Comparison of ENCODE assay signal across 10 mouse cellular contexts in genomic region chr12:79598901-79599300, GRCm38 (mm10).
DNase-seq lines count a peak whose midpoint lies in the region; ATAC-seq and TF ChIP-seq lines count a peak whose summit lies in the region.
"Had no signal": no experiment of that assay in that cellular context is flagged by ENCODE, and none has a peak within 500 bp of the region (broad histone marks: within the 10 kb centered on the region; RNA-seq: fewer than 3 reads in every experiment).

No protein-coding gene starts in this region.

- no peaks in the 10 kb centered on the region for H3K79me2 ChIP-seq in heart, adult 2 months (replicated peaks; ENCODE audit: control insufficient read depth, insufficient read depth, low read length)

- 39% methylated on average over 2 of the region's 2 CpGs for WGBS in heart, adult 2 months
- 51% methylated on average over 2 of the region's 2 CpGs for WGBS in heart, postnatal 0 days
- WGBS in limb, embryonic 13.5 days = 18% methylated on average over 2 of the region's 2 CpGs

- DNase-seq in heart, adult 2 months = no peak
- no peak for DNase-seq in heart, postnatal 14 days
- DNase-seq in adipocyte (ENCODE audit: low spot score) = peak; percentile 94
- DNase-seq in heart, postnatal 0 days (ENCODE audit: low spot score) = no peak
- DNase-seq in frontal cortex, postnatal 10 days (ENCODE audit: low spot score in 2 of 2) = no peak
- DNase-seq in cerebellum, adult 11 months = no peak
- DNase-seq: gastrocnemius, postnatal 10 days had no signal

- peak overlapping the region; percentile 74 for H3K27ac ChIP-seq in heart, adult 2 months
- peak overlapping the region; percentile 82 for H3K27ac ChIP-seq in heart, postnatal 0 days (ENCODE audit: low read depth)
- H3K27ac ChIP-seq in limb, embryonic 13.5 days = peak overlapping the region; percentile 73
- H3K27ac ChIP-seq: midbrain, embryonic 12.5 days had no signal

- TF ChIP-seq CTCF in heart, adult 2 months (IDR thresholded peaks at IDR 0.05) = no peak
- TF ChIP-seq CTCF in heart, postnatal 0 days (IDR thresholded peaks at IDR 0.05; ENCODE audit: low read depth) = no peak

- ATAC-seq in heart, postnatal 0 days (ENCODE audit: insufficient read depth, low read depth) = no peak
- ATAC-seq in limb, embryonic 13.5 days (ENCODE audit: low FRiP score, low read depth) = no peak
- ATAC-seq in megakaryocyte progenitor cell, adult 5-6 weeks (replicated peaks; ENCODE audit: poor library complexity) = no peak

- peaks cover 11% of the 10 kb centered on the region for H3K36me3 ChIP-seq in heart, adult 2 months (ENCODE audit: control insufficient read depth, insufficient read depth, low read length)
- no peaks in the 10 kb centered on the region for H3K36me3 ChIP-seq in heart, postnatal 0 days (replicated peaks; ENCODE audit: control insufficient read depth, insufficient read depth, low read length)
- no peaks in the 10 kb centered on the region for H3K36me3 ChIP-seq in limb, embryonic 13.5 days
- H3K36me3 ChIP-seq: midbrain, embryonic 12.5 days had no signal

- no peak for TF ChIP-seq POLR2A in heart, adult 2 months (IDR thresholded peaks at IDR 0.05; ENCODE audit: insufficient read depth, low read depth, low read length)

- no peak for TF ChIP-seq EP300 in heart, adult 2 months (IDR thresholded peaks at IDR 0.05; ENCODE audit: insufficient read depth, low read depth, low read length)
- TF ChIP-seq EP300 in heart, postnatal 0 days (IDR thresholded peaks at IDR 0.05; ENCODE audit: low read depth) = no peak

- no peak overlapping the region for H3K4me3 ChIP-seq in heart, adult 2 months
- no peak overlapping the region for H3K4me3 ChIP-seq in heart, postnatal 0 days (ENCODE audit: low read depth, low read length)
- no peak overlapping the region for H3K4me3 ChIP-seq in limb, embryonic 13.5 days
- H3K4me3 ChIP-seq: midbrain, embryonic 12.5 days had no signal

- H3K9me3 ChIP-seq in heart, postnatal 0 days (replicated peaks; ENCODE audit: control insufficient read depth, low read length) = no peaks in the 10 kb centered on the region
- H3K9me3 ChIP-seq in limb, embryonic 13.5 days = no peaks in the 10 kb centered on the region
- H3K9me3 ChIP-seq: midbrain, embryonic 12.5 days had no signal

- H3K4me2 ChIP-seq in heart, postnatal 0 days (ENCODE audit: low read depth, low read length) = no peak overlapping the region
- H3K4me2 ChIP-seq in limb, embryonic 13.5 days (replicated peaks) = no peak overlapping the region
- H3K4me2 ChIP-seq: midbrain, embryonic 12.5 days had no signal

- intact Hi-C loops in heart, adult 2 months (cut with DNase I) = loop anchor here (5.0 kb wide), 1 partner anchor 67 kb away; no protein-coding TSS in a partner anchor
- intact Hi-C loops in heart, postnatal 14 days (cut with DNase I) = no loop called here

- H3K9ac ChIP-seq in heart, adult 2 months (ENCODE audit: low read depth, low read length) = no peak overlapping the region
- no peak overlapping the region for H3K9ac ChIP-seq in heart, postnatal 0 days (replicated peaks; ENCODE audit: low read depth, low read length)
- no peak overlapping the region for H3K9ac ChIP-seq in limb, embryonic 13.5 days
- H3K9ac ChIP-seq: midbrain, embryonic 12.5 days had no signal

- no peaks in the 10 kb centered on the region for H3K27me3 ChIP-seq in heart, adult 2 months (ENCODE audit: control insufficient read depth, insufficient read depth, low read length)
- H3K27me3 ChIP-seq in heart, postnatal 0 days (ENCODE audit: control insufficient read depth, insufficient read depth, low read length) = no peaks in the 10 kb centered on the region
- H3K27me3 ChIP-seq in limb, embryonic 13.5 days = no peaks in the 10 kb centered on the region

- peaks cover 7% of the 10 kb centered on the region for H3K4me1 ChIP-seq in heart, adult 2 months (ENCODE audit: control insufficient read depth, insufficient read depth, low read length)
- peaks cover 30% of the 10 kb centered on the region for H3K4me1 ChIP-seq in heart, postnatal 0 days (ENCODE audit: control insufficient read depth, insufficient read depth)
- peaks cover 55% of the 10 kb centered on the region for H3K4me1 ChIP-seq in limb, embryonic 13.5 days
